26 mouse cellular contexts compared by ENCODE assay signal in the genomic region with DNA sequence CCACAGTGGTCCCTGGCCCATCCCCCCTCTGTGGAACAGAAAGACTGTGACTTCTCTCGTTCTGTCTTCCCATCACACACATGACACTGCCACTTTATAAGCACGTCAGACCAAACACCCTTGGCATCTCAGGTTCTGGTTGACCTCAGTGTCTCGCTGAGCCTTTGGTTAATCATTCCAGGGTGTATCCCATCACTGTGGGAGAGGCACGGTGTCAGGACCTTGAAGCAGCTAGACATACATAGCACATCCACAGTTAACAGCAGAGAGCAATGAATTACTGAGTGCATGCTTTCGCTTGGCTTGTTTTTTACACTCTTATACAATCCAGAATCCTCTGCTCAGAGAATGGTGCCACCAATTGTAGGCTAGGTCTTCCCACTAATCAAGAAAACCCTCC.
"Had no signal": no experiment of that assay in that cellular context is flagged by ENCODE, and none has a peak within 500 bp of the region (broad histone marks: within the 10 kb centered on the region; RNA-seq: fewer than 3 reads in every experiment).

No protein-coding gene starts in this region.

- DNase-seq: gastrocnemius, adult 2 months; gastrocnemius, postnatal 10 days; gastrocnemius, postnatal 25 days; heart, adult 2 months; heart, postnatal 10 days; heart, postnatal 4 days; kidney, adult 2 months; kidney, postnatal 25 days; liver; liver, embryonic 13.5 days; liver, postnatal 0 days; lung, adult 2 months had no signal

- ATAC-seq: hindbrain, embryonic 16.5 days; inflammation-experienced regulatory T-cells, adult 6 months; intestine, postnatal 0 days; liver, postnatal 0 days had no signal

- H3K27me3 ChIP-seq: heart, embryonic 12.5 days; liver, embryonic 13.5 days; liver, embryonic 15.5 days had no signal

- H3K36me3 ChIP-seq: hindbrain, embryonic 10.5 days; hindbrain, embryonic 12.5 days; liver, embryonic 13.5 days; liver, embryonic 15.5 days had no signal

- H3K4me2 ChIP-seq: heart, embryonic 12.5 days; hindbrain, embryonic 12.5 days; hindbrain, embryonic 14.5 days; limb, embryonic 12.5 days; liver, embryonic 11.5 days; liver, embryonic 13.5 days; liver, embryonic 15.5 days had no signal

- H3K9ac ChIP-seq: heart, embryonic 12.5 days; hindbrain, embryonic 12.5 days; hindbrain, embryonic 14.5 days; limb, embryonic 12.5 days; liver, embryonic 13.5 days; liver, embryonic 15.5 days; liver, postnatal 0 days had no signal

- H3K4me3 ChIP-seq: gastrocnemius, adult 2 months; heart, adult 2 months; heart, embryonic 10.5 days; heart, embryonic 12.5 days; hindbrain, embryonic 10.5 days; hindbrain, embryonic 12.5 days; layer of hippocampus, adult 2 months; left cerebral cortex, adult 2 months; limb, embryonic 10.5 days; limb, embryonic 12.5 days; liver, embryonic 13.5 days; liver, embryonic 15.5 days had no signal

- H3K27ac ChIP-seq: gastrocnemius, adult 2 months; heart, adult 2 months; heart, embryonic 10.5 days; hindbrain, embryonic 10.5 days; hindbrain, embryonic 12.5 days; hindbrain, embryonic 14.5 days; layer of hippocampus, adult 2 months; left cerebral cortex, adult 2 months; limb, embryonic 10.5 days; limb, embryonic 12.5 days; liver, embryonic 13.5 days; liver, embryonic 15.5 days had no signal

- H3K9me3 ChIP-seq: heart, embryonic 10.5 days; heart, embryonic 12.5 days; hindbrain, embryonic 10.5 days; hindbrain, embryonic 12.5 days; limb, embryonic 10.5 days; limb, embryonic 12.5 days; liver, embryonic 13.5 days; liver, embryonic 15.5 days had no signal

- H3K4me1 ChIP-seq: liver, embryonic 13.5 days; liver, embryonic 15.5 days had no signal
